Mouse (Mus musculus) kidney, adult 2 months (tissue): ENCODE measurements around the gene Olfr56.

Source experiments
- CTCF ChIP-seq: fragments of 200-500 bp; conservative IDR thresholded peaks from 2 replicates; pipeline ENCODE4 v1.5.1; 2011; ENCODE audit warnings: low read depth, mild to moderate bottlenecking, control low read depth, low read length, moderate library complexity, mixed read lengths; ENCODE audit not compliant: insufficient read depth, insufficient read length
- POLR2A ChIP-seq: fragments of 200-500 bp; IDR thresholded peaks from one replicate; pipeline ENCODE4 v1.6.1; 2011; ENCODE audit warnings: low read depth, low read length, control low read depth

GRCm38 (mm10) chr11:49101500-49101899 is 122.8 kb downstream of the Olfr56 start:
- TF ChIP-seq POLR2A = no peak
- no peak for TF ChIP-seq CTCF
